Mouse (Mus musculus): Measurements from ENCODE around the gene Pdap1. TPM values are rescaled to one million over a fixed set of nuclear protein-coding genes. Genes with fewer than 3 reads are reported as not detected.
"Not testable (repeated sequence)": the region's sequence is repeated elsewhere in the genome, so short reads cannot be mapped to it uniquely, and the experiment has no call there.

The Pdap1 gene
- polyA plus RNA-seq, 1 experiment from 2014 or later = 96.3 TPM

GRCm38 (mm10) chr5:145100960-145101359, 39.1 kb downstream of the Pdap1 start:
- no peaks in the 10 kb centered on the region for H3K9me3 ChIP-seq (ENCODE audit: control insufficient read depth, low read length)
- no peaks in the 10 kb centered on the region for H3K4me1 ChIP-seq (replicated peaks; ENCODE audit: control insufficient read depth, insufficient read depth, low read length)
- H3K27ac ChIP-seq (ENCODE audit: low read length) = no peak overlapping the region
- no peak overlapping the region for H3K4me2 ChIP-seq (ENCODE audit: low read length)
- WGBS = 97% methylated on average over 9 of the region's 9 CpGs
- no peaks in the 10 kb centered on the region for H3K27me3 ChIP-seq (replicated peaks; ENCODE audit: control insufficient read depth, insufficient read depth, low read length)
- no peak overlapping the region for H3K4me3 ChIP-seq (replicated peaks; ENCODE audit: low read length)
- no peak for ATAC-seq
- H3K9ac ChIP-seq (replicated peaks; ENCODE audit: low read depth, low read length) = no peak overlapping the region
- H3K36me3 ChIP-seq (ENCODE audit: control insufficient read depth, insufficient read depth) = peaks cover 42% of the 10 kb centered on the region

- Histone ChIP-seq H3K9me3 (ENCODE audit: control insufficient read depth, low read length) (no peaks in the 10 kb centered on the region), H3K27me3 (replicated peaks; ENCODE audit: control insufficient read depth, insufficient read depth, low read length) (no peaks in the 10 kb centered on the region), H3K36me3 (ENCODE audit: control insufficient read depth, insufficient read depth) (peaks cover 46% of the 10 kb centered on the region), H3K9ac (replicated peaks; ENCODE audit: low read depth, low read length) (no peak overlapping the region), H3K4me3 (replicated peaks; ENCODE audit: low read length) (no peak overlapping the region), H3K27ac (ENCODE audit: low read length) (no peak overlapping the region), H3K4me2 (ENCODE audit: low read length) (no peak overlapping the region), H3K4me1 (replicated peaks; ENCODE audit: control insufficient read depth, insufficient read depth, low read length) (no peaks in the 10 kb centered on the region)
- 95% methylated on average over 10 of the region's 10 CpGs for WGBS
- ATAC-seq = no peak
Measured at GRCm38 (mm10) chr5:145098340-145098821, 41.7 kb downstream of the Pdap1 start.

DNA sequence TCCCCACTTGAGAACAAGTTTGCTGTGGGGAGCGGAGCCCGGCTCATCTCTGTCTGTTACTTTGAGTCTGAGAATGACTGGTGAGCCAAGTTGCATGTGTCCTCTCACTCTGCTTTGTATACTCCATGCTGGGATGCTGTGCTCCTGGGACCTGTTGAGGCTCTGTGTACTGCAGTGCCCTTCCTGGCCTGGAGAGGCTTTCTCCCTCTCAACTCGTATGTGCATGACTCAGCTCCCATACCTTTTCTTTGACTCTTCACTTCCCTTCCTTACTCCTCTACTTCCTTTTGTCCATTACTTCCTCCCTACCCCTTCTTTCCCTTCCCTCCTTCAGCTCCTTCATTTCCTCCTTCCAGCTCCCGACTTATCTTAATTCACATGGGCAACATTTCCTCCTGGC, 43.8 kb downstream of the Pdap1 start:
- no peak for ATAC-seq
- Histone ChIP-seq H3K9me3 (ENCODE audit: control insufficient read depth, low read length) (no peaks in the 10 kb centered on the region), H3K4me2 (ENCODE audit: low read length) (no peak overlapping the region), H3K9ac (replicated peaks; ENCODE audit: low read depth, low read length) (no peak overlapping the region), H3K4me1 (replicated peaks; ENCODE audit: control insufficient read depth, insufficient read depth, low read length) (no peaks in the 10 kb centered on the region), H3K4me3 (replicated peaks; ENCODE audit: low read length) (no peak overlapping the region), H3K36me3 (ENCODE audit: control insufficient read depth, insufficient read depth) (peaks cover 43% of the 10 kb centered on the region), H3K27me3 (replicated peaks; ENCODE audit: control insufficient read depth, insufficient read depth, low read length) (no peaks in the 10 kb centered on the region), H3K27ac (ENCODE audit: low read length) (no peak overlapping the region)
- 90% methylated on average over 4 of the region's 4 CpGs for WGBS

GRCm38 (mm10) chr5:145089878-145090277, 50.2 kb downstream of the Pdap1 start:
- 97% methylated on average over 3 of the region's 3 CpGs for WGBS

DNA sequence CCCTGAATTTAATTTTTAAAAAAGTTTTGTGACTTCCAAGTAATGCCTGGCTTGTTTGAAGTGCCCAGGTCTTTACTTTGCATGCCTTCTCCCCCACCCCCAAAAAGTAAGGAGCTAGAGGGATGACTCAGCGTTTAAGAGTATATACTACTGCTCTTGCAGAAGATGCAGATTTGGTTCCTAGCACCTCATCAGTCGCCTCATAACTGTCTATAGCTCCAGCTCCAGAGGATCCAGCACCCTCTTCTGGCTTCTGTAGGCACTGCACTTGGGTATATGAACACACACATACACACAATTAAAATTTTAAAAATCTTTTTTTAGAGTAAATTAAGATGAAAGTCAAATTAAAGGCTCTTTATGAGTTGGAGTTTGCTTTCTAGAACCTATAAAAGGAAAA, 51.9 kb downstream of the Pdap1 start:
- WGBS = 96% methylated on average over 2 of the region's 2 CpGs
- Histone ChIP-seq H3K36me3 (ENCODE audit: control insufficient read depth, insufficient read depth) (peaks cover 7% of the 10 kb centered on the region), H3K4me1 (replicated peaks; ENCODE audit: control insufficient read depth, insufficient read depth, low read length) (peaks cover 10% of the 10 kb centered on the region), H3K9me3 (ENCODE audit: control insufficient read depth, low read length) (no peaks in the 10 kb centered on the region), H3K27ac (ENCODE audit: low read length) (no peak overlapping the region), H3K4me2 (ENCODE audit: low read length) (no peak overlapping the region), H3K4me3 (replicated peaks; ENCODE audit: low read length) (no peak overlapping the region), H3K9ac (replicated peaks; ENCODE audit: low read depth, low read length) (no peak overlapping the region), H3K27me3 (replicated peaks; ENCODE audit: control insufficient read depth, insufficient read depth, low read length) (no peaks in the 10 kb centered on the region)
- no peak for ATAC-seq

More at GRCm38 (mm10) chr5:145089878-145090277, 50.2 kb downstream of the Pdap1 start:
- Histone ChIP-seq H3K4me3 (replicated peaks; ENCODE audit: low read length) (no peak overlapping the region), H3K9me3 (ENCODE audit: control insufficient read depth, low read length) (no peaks in the 10 kb centered on the region), H3K36me3 (ENCODE audit: control insufficient read depth, insufficient read depth) (peaks cover 17% of the 10 kb centered on the region), H3K4me2 (ENCODE audit: low read length) (no peak overlapping the region), H3K9ac (replicated peaks; ENCODE audit: low read depth, low read length) (no peak overlapping the region), H3K4me1 (replicated peaks; ENCODE audit: control insufficient read depth, insufficient read depth, low read length) (peaks cover 3% of the 10 kb centered on the region), H3K27ac (ENCODE audit: low read length) (no peak overlapping the region), H3K27me3 (replicated peaks; ENCODE audit: control insufficient read depth, insufficient read depth, low read length) (no peaks in the 10 kb centered on the region)
- no peak for ATAC-seq

GRCm38 (mm10) chr5:145084822-145085221, 55.2 kb downstream of the Pdap1 start:
- ATAC-seq = no peak
- Histone ChIP-seq H3K9ac (replicated peaks; ENCODE audit: low read depth, low read length) (peak overlapping the region; percentile 95), H3K36me3 (ENCODE audit: control insufficient read depth, insufficient read depth) (no peaks in the 10 kb centered on the region), H3K4me1 (replicated peaks; ENCODE audit: control insufficient read depth, insufficient read depth, low read length) (peaks cover 10% of the 10 kb centered on the region), H3K9me3 (ENCODE audit: control insufficient read depth, low read length) (no peaks in the 10 kb centered on the region), H3K4me2 (ENCODE audit: low read length) (peak overlapping the region; percentile 90), H3K27me3 (replicated peaks; ENCODE audit: control insufficient read depth, insufficient read depth, low read length) (no peaks in the 10 kb centered on the region), H3K4me3 (replicated peaks; ENCODE audit: low read length) (peak overlapping the region; percentile 96), H3K27ac (ENCODE audit: low read length) (no peak overlapping the region)
- WGBS = 74% methylated on average over 2 of the region's 2 CpGs

GRCm38 (mm10) chr5:145083632-145084451, 56.2 kb downstream of the Pdap1 start, which contains the start of the genes Arpc1a and Kpna7:
Gene Arpc1a (plus strand): TSS chr5:145083830.
Gene Kpna7 (minus strand): TSS chr5:145084030.
- Histone ChIP-seq H3K27ac (ENCODE audit: low read length) (peak within 1 kb of the TSS; percentile 89), H3K27me3 (replicated peaks; ENCODE audit: control insufficient read depth, insufficient read depth, low read length) (no peaks in the 10 kb centered on the region), H3K4me1 (replicated peaks; ENCODE audit: control insufficient read depth, insufficient read depth, low read length) (peaks cover 10% of the 10 kb centered on the region), H3K36me3 (ENCODE audit: control insufficient read depth, insufficient read depth) (no peaks in the 10 kb centered on the region), H3K4me3 (replicated peaks; ENCODE audit: low read length) (peak within 1 kb of the TSS; percentile 96), H3K9ac (replicated peaks; ENCODE audit: low read depth, low read length) (peak within 1 kb of the TSS; percentile 95), H3K9me3 (ENCODE audit: control insufficient read depth, low read length) (no peaks in the 10 kb centered on the region), H3K4me2 (ENCODE audit: low read length) (peak within 1 kb of the TSS; percentile 90)
- ATAC-seq = peak; percentile 99
- WGBS = under 1% methylated on average over 54 of the region's 54 CpGs

DNA sequence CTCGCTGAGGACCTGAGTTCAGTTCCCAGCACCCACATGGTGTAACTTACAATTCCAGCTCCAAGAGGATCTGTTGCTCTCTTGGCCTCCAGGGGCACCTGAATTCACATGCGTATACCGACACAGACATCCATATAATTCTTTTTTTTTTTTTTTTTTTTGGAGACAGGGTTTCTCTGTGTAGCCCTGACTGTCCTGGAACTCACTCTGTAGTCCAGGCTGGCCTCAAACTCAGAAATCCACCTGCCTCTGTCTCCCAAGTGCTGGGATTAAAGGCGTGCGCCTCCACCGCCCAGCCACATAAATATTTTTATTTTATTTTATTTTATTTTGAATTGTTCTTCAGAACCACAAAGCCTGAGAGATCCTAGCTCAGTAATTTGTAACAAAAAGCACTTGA, 56.8 kb downstream of the Pdap1 start:
- not testable (repeated sequence) for H3K27me3 ChIP-seq (replicated peaks; ENCODE audit: control insufficient read depth, insufficient read depth, low read length); H3K4me1 ChIP-seq (replicated peaks; ENCODE audit: control insufficient read depth, insufficient read depth, low read length); H3K9me3 ChIP-seq (ENCODE audit: control insufficient read depth, low read length); H3K36me3 ChIP-seq (ENCODE audit: control insufficient read depth, insufficient read depth)
- Histone ChIP-seq H3K27ac (ENCODE audit: low read length) (peak overlapping the region; percentile 89), H3K4me2 (ENCODE audit: low read length) (peak overlapping the region; percentile 90), H3K4me3 (replicated peaks; ENCODE audit: low read length) (peak overlapping the region; percentile 96), H3K9ac (replicated peaks; ENCODE audit: low read depth, low read length) (peak overlapping the region; percentile 95)
- 56% methylated on average over 6 of the region's 6 CpGs for WGBS
- ATAC-seq = peak; percentile 8

- no peaks in the 10 kb centered on the region for H3K27me3 ChIP-seq (replicated peaks; ENCODE audit: control insufficient read depth, insufficient read depth, low read length)
- no peak for ATAC-seq
- H3K9ac ChIP-seq (replicated peaks; ENCODE audit: low read depth, low read length) = no peak overlapping the region
- no peaks in the 10 kb centered on the region for H3K36me3 ChIP-seq (ENCODE audit: control insufficient read depth, insufficient read depth)
- no peaks in the 10 kb centered on the region for H3K9me3 ChIP-seq (ENCODE audit: control insufficient read depth, low read length)
- 94% methylated on average over 10 of the region's 10 CpGs for WGBS
- peaks cover 10% of the 10 kb centered on the region for H3K4me1 ChIP-seq (replicated peaks; ENCODE audit: control insufficient read depth, insufficient read depth, low read length)
- H3K4me3 ChIP-seq (replicated peaks; ENCODE audit: low read length) = no peak overlapping the region
- H3K4me2 ChIP-seq (ENCODE audit: low read length) = no peak overlapping the region
- H3K27ac ChIP-seq (ENCODE audit: low read length) = no peak overlapping the region
Measured at GRCm38 (mm10) chr5:145081866-145082613, 58.0 kb downstream of the Pdap1 start.
